Comparison of ENCODE assay signal across 10 mouse cellular contexts in the genomic region with DNA sequence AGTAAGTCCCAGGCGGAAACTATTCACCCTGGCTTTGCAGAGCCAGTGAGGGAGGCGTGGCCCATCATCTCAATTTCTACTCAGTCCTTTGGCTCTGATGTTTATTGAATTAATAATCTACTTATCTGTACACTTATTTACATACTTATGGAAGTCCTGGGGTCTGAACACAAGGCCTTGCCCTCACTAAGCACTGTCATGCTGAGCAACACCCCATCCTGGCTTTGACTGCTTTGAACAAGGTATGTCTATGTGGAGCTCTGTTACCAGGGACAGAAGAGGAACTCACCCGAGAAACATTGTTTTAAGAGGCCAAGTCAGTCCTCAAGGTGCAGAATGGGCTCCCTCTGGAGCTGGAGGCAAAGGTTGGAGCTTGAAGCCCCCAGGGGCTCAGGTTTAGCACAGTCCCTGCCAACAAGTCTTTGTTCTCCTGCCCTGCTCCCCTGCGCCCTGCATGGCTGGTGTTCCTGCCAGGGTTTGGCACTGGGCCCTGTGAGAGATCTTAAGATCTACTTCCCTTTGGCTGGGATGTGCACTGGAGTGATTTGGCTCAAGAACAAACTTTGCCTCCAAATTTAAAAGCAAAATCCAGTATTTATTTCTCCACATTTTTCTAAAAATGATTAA. TPM values are rescaled to one million over a fixed set of nuclear protein-coding genes. Genes with fewer than 3 reads are reported as not detected.
DNase-seq lines count a peak whose midpoint lies in the region; TF ChIP-seq lines count a peak whose summit lies in the region.
"Had no signal": no experiment of that assay in that cellular context is flagged by ENCODE, and none has a peak within 500 bp of the region (broad histone marks: within the 10 kb centered on the region; RNA-seq: fewer than 3 reads in every experiment).

No protein-coding gene starts in this region.

- peaks cover 62% of the 10 kb centered on the region for H3K4me1 ChIP-seq in kidney, adult 2 months (ENCODE audit: control insufficient read depth, insufficient read depth, low read length)
- H3K4me1 ChIP-seq: neural tube, embryonic 15.5 days had no signal

- H3K27me3 ChIP-seq in kidney, adult 2 months (replicated peaks; ENCODE audit: control insufficient read depth, insufficient read depth, low read length): no peaks in the 10 kb centered on the region
- H3K27me3 ChIP-seq: limb, embryonic 13.5 days; neural tube, embryonic 15.5 days had no signal

- H3K4me3 ChIP-seq in layer of hippocampus, adult 2 months: no peak overlapping the region
- no peak overlapping the region for H3K4me3 ChIP-seq in kidney, adult 2 months (ENCODE audit: insufficient read depth, low read depth, low read length)
- H3K4me3 ChIP-seq: limb, embryonic 13.5 days; neural tube, embryonic 15.5 days had no signal

- no peaks in the 10 kb centered on the region; the same call in 1 of the 2 replicates for H3K36me3 ChIP-seq in kidney, adult 2 months (ENCODE audit: control insufficient read depth, insufficient read depth, low read length)
- H3K36me3 ChIP-seq: limb, embryonic 13.5 days; neural tube, embryonic 15.5 days had no signal

- no peak for DNase-seq in layer of hippocampus, adult 2 months (ENCODE audit: low spot score in 2 of 2)
- no peak for DNase-seq in layer of hippocampus, postnatal 25 days (ENCODE audit: extremely low spot score in 1 of 2, low spot score in 1 of 2)
- DNase-seq in adrenal gland, postnatal 25 days: peak; percentile 68
- DNase-seq in kidney, adult 2 months: peak; percentile 94
- DNase-seq in lung, postnatal 25 days (ENCODE audit: low spot score): peak; percentile 75
- DNase-seq in frontal cortex, adult 2 months (ENCODE audit: extremely low spot score in 1 of 2, low spot score in 1 of 2): no peak
- DNase-seq in embryo, embryonic 10.5 days (ENCODE audit: low spot score): no peak
- DNase-seq: cerebellum, adult 9-10 months had no signal

- H3K27ac ChIP-seq in layer of hippocampus, adult 2 months: peak overlapping the region; percentile 32
- H3K27ac ChIP-seq in kidney, adult 2 months (ENCODE audit: insufficient read depth, low read depth, low read length): peak overlapping the region; percentile 87
- H3K27ac ChIP-seq: limb, embryonic 13.5 days; neural tube, embryonic 15.5 days had no signal

- WGBS in kidney, adult 2 months: 28% methylated on average over 4 of the region's 4 CpGs

- TF ChIP-seq POLR2A in kidney, adult 2 months (IDR thresholded peaks at IDR 0.05; ENCODE audit: low read depth, low read length): no peak

- no peak for TF ChIP-seq CTCF in layer of hippocampus, adult 2 months (conservative IDR thresholded peaks at IDR 0.05)
- TF ChIP-seq CTCF in kidney, adult 2 months (conservative IDR thresholded peaks at IDR 0.05; ENCODE audit: insufficient read depth, insufficient read length, low read depth, low read length): no peak

RNA-seq across cellular contexts. Expression of gene C130074G19Rik, which starts 13.0 kb away (rescaled TPM):
- total RNA-seq in layer of hippocampus, adult 2 months (2021): 1 to 10 TPM; 7.1 to 8.3 TPM
- total RNA-seq in layer of hippocampus, postnatal 25 days (2021): 1 to 10 TPM; 8.1 to 9.9 TPM
- 20.8 and 24.7 TPM in 2 replicates for total RNA-seq in adrenal gland, postnatal 25 days (2021)
- 83.3 and 113 TPM in 2 replicates for polyA plus RNA-seq in kidney, adult 2 months (2012; rRNA removed)
- 34.0 and 34.3 TPM in 2 replicates for polyA plus RNA-seq in frontal cortex, adult 2 months (2012; rRNA removed)

RNA-seq across cellular contexts. Expression of gene Marc2, which starts 23.8 kb away (rescaled TPM):
- total RNA-seq in layer of hippocampus, adult 2 months (2021): 100 to 1,000 TPM; 103 to 120 TPM
- 100 to 1,000 TPM; 107 to 112 TPM for total RNA-seq in layer of hippocampus, postnatal 25 days (2021)
- 257 and 310 TPM in 2 replicates for total RNA-seq in adrenal gland, postnatal 25 days (2021)
- 257 and 403 TPM in 2 replicates for polyA plus RNA-seq in kidney, adult 2 months (2012; rRNA removed)
- 85.6 and 95.2 TPM in 2 replicates for polyA plus RNA-seq in frontal cortex, adult 2 months (2012; rRNA removed)

RNA-seq across cellular contexts. Expression of gene Marc1, which starts 58.9 kb away (rescaled TPM):
- under 1 TPM in 1 of 2 experiments, not detected in 1; 0.28 TPM for total RNA-seq in layer of hippocampus, adult 2 months (2021)
- under 1 TPM in 1 of 2 experiments, not detected in 1; 0.31 TPM for total RNA-seq in layer of hippocampus, postnatal 25 days (2021)
- total RNA-seq in adrenal gland, postnatal 25 days (2021): 1.4 and 4.4 TPM in 2 replicates
- 1.0 and 2.1 TPM in 2 replicates for polyA plus RNA-seq in kidney, adult 2 months (2012; rRNA removed)
- polyA plus RNA-seq in frontal cortex, adult 2 months (2012; rRNA removed): 0.08 and 0.14 TPM in 2 replicates

Comparison
In these comparisons a context has a peak if more than half of its experiments do, and no peak if none do; other contexts are left out.
1. DNase-seq: peak in adrenal gland, postnatal 25 days (single experiment), kidney, adult 2 months (single experiment) and lung, postnatal 25 days (single experiment); none in layer of hippocampus, adult 2 months (0 of 2), layer of hippocampus, postnatal 25 days (0 of 2), frontal cortex, adult 2 months (0 of 2) and embryo, embryonic 10.5 days (single experiment).